Mouse (Mus musculus): ENCODE data around the gene Gm28557.
"Not testable (repeated sequence)": the region's sequence is repeated elsewhere in the genome, so short reads cannot be mapped to it uniquely, and the experiment has no call there.

Gene Gm28557

GRCm38 (mm10) chr13:67108194-67108820 is at the start of gene Gm28557:
TSS of gene Gm28557 (minus strand) at chr13:67108604.
- ChIA-PET CTCF (interaction anchor here (0.6 to 2.4 kb wide), 16 partner anchors 9 to 769 kb away, joined by 3 to 13 read pairs (median 3); partner anchors contain the start of genes Zfp455 (in 2 of the 4), Rsl1 (in 1 of the 4) and Zfp595 (in 1 of the 4)), POLR2A (interaction anchor here (0.6 to 3.0 kb wide), 28 partner anchors 12 to 1465 kb away, joined by 3 to 24 read pairs (median 4); partner anchors contain the start of genes Zfp455 (in 2 of the 4), Zfp457 (in 1 of the 4), Zfp712 (in 1 of the 4) and Zfp874b (in 1 of the 4))

GRCm38 (mm10) chr13:67128038-67128721 is 19.8 kb upstream of the Gm28557 start:
- ChIA-PET POLR2A (interaction anchor here in 3 of 4 experiments (0.9 to 4.0 kb wide), 20 partner anchors 9 to 631 kb away, joined by 3 to 19 read pairs (median 5); partner anchors contain the start of genes Zfp457 (in 3 of the 3), Gm28557 (in 2 of the 3), Zfp455 (in 2 of the 3) and Gm26965 (in 1 of the 3)), CTCF (interaction anchor here in 2 of 4 experiments (0.6 to 3.0 kb wide), 9 partner anchors 16 to 372 kb away, joined by 3 to 33 read pairs (median 4); partner anchors contain the start of genes Gm28557 (in 1 of the 2), Zfp455 (in 1 of the 2), Zfp457 (in 1 of the 2) and Zfp58 (in 1 of the 2))

- POLR2A ChIA-PET, result interaction anchor here in 3 of 4 experiments (1.1 to 4.0 kb wide), 11 partner anchors 8 to 179 kb away, joined by 3 to 18 read pairs (median 9); partner anchors contain the start of genes Gm28557 (in 2 of the 3), Rslcan18 (in 1 of the 3), Zfp455 (in 1 of the 3) and Zfp457 (in 1 of the 3)
These were observed 19.1 kb upstream of the Gm28557 start for GRCm38 (mm10) chr13:67127507-67127906.

GRCm38 (mm10) chr13:67124460-67124859 is 16.1 kb upstream of the Gm28557 start:
- CTCF ChIA-PET, result no interaction called here
- POLR2A ChIA-PET, result interaction anchor here in 1 of 4 experiments (2.0 kb wide), 1 partner anchor 13 kb away, joined by 9 read pairs; no protein-coding TSS in a partner anchor

More at GRCm38 (mm10) chr13:67127507-67127906, 19.1 kb upstream of the Gm28557 start:
- CTCF ChIA-PET, result interaction anchor here in 1 of 4 experiments (1.4 to 3.0 kb wide), 2 partner anchors 19 to 178 kb away, joined by 13 to 33 read pairs; partner anchors contain the start of genes Gm28557 and Zfp457

- POLR2A ChIA-PET, result interaction anchor here in 2 of 4 experiments (0.6 to 0.9 kb wide), 2 partner anchors 13 to 328 kb away, joined by 3 to 4 read pairs; no protein-coding TSS in a partner anchor
- CTCF ChIA-PET, result not testable (repeated sequence)
These were observed 13.0 kb upstream of the Gm28557 start, which contains the start of gene Zfp759 for GRCm38 (mm10) chr13:67121360-67121759. TSS of gene Zfp759 (plus strand) at chr13:67121660.

- POLR2A ChIA-PET, result interaction anchor here in 1 of 4 experiments (1.7 kb wide), 1 partner anchor 12 kb away, joined by 4 read pairs; no protein-coding TSS in a partner anchor
- CTCF ChIA-PET, result not testable (repeated sequence)
These were observed 7.8 kb upstream of the Gm28557 start, which contains the start of gene Rslcan18 for GRCm38 (mm10) chr13:67116163-67116562. TSS of gene Rslcan18 (minus strand) at chr13:67116263.

GRCm38 (mm10) chr13:67113287-67113686 is 4.9 kb upstream of the Gm28557 start:
- CTCF ChIA-PET, result interaction anchor here in 1 of 4 experiments (2.8 kb wide), 1 partner anchor 16 kb away, joined by 13 read pairs; no protein-coding TSS in a partner anchor
- POLR2A ChIA-PET, result interaction anchor here in 2 of 4 experiments (1.7 to 3.4 kb wide), 4 partner anchors 14 to 307 kb away, joined by 3 to 13 read pairs (median 10); partner anchors contain the start of gene Zfp459 (in 1 of the 2)

- ChIA-PET POLR2A (interaction anchor here in 2 of 4 experiments (0.7 to 3.4 kb wide), 10 partner anchors 12 to 371 kb away, joined by 3 to 13 read pairs (median 7); partner anchors contain the start of genes Zfp459 (in 1 of the 2) and Zfp712 (in 1 of the 2)), CTCF (interaction anchor here in 1 of 4 experiments (1.2 to 2.8 kb wide), 2 partner anchors 17 to 732 kb away, joined by 3 to 13 read pairs; no protein-coding TSS in a partner anchor)
These were observed 3.7 kb upstream of the Gm28557 start for GRCm38 (mm10) chr13:67112096-67112495.

- POLR2A ChIA-PET, result interaction anchor here (0.6 to 3.0 kb wide), 22 partner anchors 13 to 736 kb away, joined by 3 to 24 read pairs (median 4); partner anchors contain the start of genes Zfp455 (in 1 of the 4), Zfp457 (in 1 of the 4), Zfp712 (in 1 of the 4) and Zfp874b (in 1 of the 4)
- CTCF ChIA-PET, result interaction anchor here (0.6 to 2.4 kb wide), 23 partner anchors 9 to 768 kb away, joined by 3 to 13 read pairs (median 3); partner anchors contain the start of genes BC048507 (in 1 of the 4), Rsl1 (in 1 of the 4), Zfp455 (in 1 of the 4) and Zfp595 (in 1 of the 4)
These were observed 410 bp upstream of the Gm28557 start for GRCm38 (mm10) chr13:67108821-67109206.

- POLR2A ChIA-PET, result interaction anchor here in 3 of 4 experiments (0.6 to 3.0 kb wide), 24 partner anchors 12 to 1465 kb away, joined by 3 to 24 read pairs (median 4); partner anchors contain the start of genes Zfp455 (in 2 of the 3), Zfp457 (in 1 of the 3), Zfp712 (in 1 of the 3) and Zfp874b (in 1 of the 3)
- CTCF ChIA-PET, result interaction anchor here in 2 of 4 experiments (0.8 to 2.4 kb wide), 4 partner anchors 21 to 87 kb away, joined by 3 to 13 read pairs (median 6); partner anchors contain the start of gene Zfp455 (in 2 of the 2)
These were observed 723 bp downstream of the Gm28557 start for GRCm38 (mm10) chr13:67107681-67108080.

GRCm38 (mm10) chr13:67097876-67098275 is 10.5 kb downstream of the Gm28557 start, which contains the start of gene Zfp708:
TSS of gene Zfp708 (minus strand) at chr13:67097976.
- CTCF ChIA-PET, result no interaction called here

GRCm38 (mm10) chr13:67090154-67090553 is 18.2 kb downstream of the Gm28557 start:
- ChIA-PET POLR2A (interaction anchor here in 1 of 4 experiments (0.7 to 1.3 kb wide), 4 partner anchors 9 to 25 kb away, joined by 3 read pairs; partner anchors contain the start of gene Gm28557), CTCF (no interaction called here)

More at GRCm38 (mm10) chr13:67097876-67098275, 10.5 kb downstream of the Gm28557 start, which contains the start of gene Zfp708:
- POLR2A ChIA-PET, result no interaction called here

GRCm38 (mm10) chr13:67081946-67082345 is 26.5 kb downstream of the Gm28557 start:
- ChIA-PET CTCF (interaction anchor here in 2 of 4 experiments (0.8 to 2.2 kb wide), 2 partner anchors 26 to 27 kb away, joined by 3 to 7 read pairs; partner anchors contain the start of gene Gm28557 (in 1 of the 2)), POLR2A (interaction anchor here in 3 of 4 experiments (0.6 to 6.1 kb wide), 19 partner anchors 8 to 784 kb away, joined by 3 to 52 read pairs (median 5); partner anchors contain the start of genes Gm28557 (in 3 of the 3), Zfp712 (in 2 of the 3) and Zfp58 (in 1 of the 3))

GRCm38 (mm10) chr13:67081142-67081713 is 27.2 kb downstream of the Gm28557 start:
- ChIA-PET POLR2A (interaction anchor here in 3 of 4 experiments (0.7 to 6.1 kb wide), 19 partner anchors 8 to 420 kb away, joined by 3 to 52 read pairs (median 5); partner anchors contain the start of genes Gm28557 (in 3 of the 3), Zfp712 (in 2 of the 3) and Zfp58 (in 1 of the 3)), CTCF (interaction anchor here in 2 of 4 experiments (0.8 to 2.2 kb wide), 2 partner anchors 27 to 28 kb away, joined by 3 to 7 read pairs; partner anchors contain the start of gene Gm28557 (in 1 of the 2))

GRCm38 (mm10) chr13:67077244-67077643 is 31.2 kb downstream of the Gm28557 start:
- CTCF ChIA-PET, result no interaction called here
- POLR2A ChIA-PET, result interaction anchor here in 1 of 4 experiments (6.1 kb wide), 1 partner anchor 11 kb away, joined by 52 read pairs; no protein-coding TSS in a partner anchor

- ChIA-PET CTCF (no interaction called here), POLR2A (interaction anchor here in 3 of 4 experiments (0.7 to 3.4 kb wide), 12 partner anchors 7 to 728 kb away, joined by 3 to 15 read pairs (median 4); partner anchors contain the start of genes Gm28557 (in 2 of the 3), Zfp712 (in 2 of the 3) and Gm10767 (in 1 of the 3))
These were observed 35.6 kb downstream of the Gm28557 start for GRCm38 (mm10) chr13:67072786-67073185.

All from embryonic stem cell, embryonic (primary cell).